Mouse (Mus musculus) Patski (cell line): ENCODE measurements at regions not wholly inside any gene's neighbourhood (a gene's known extent, or its start where the extent isn't known, plus 50 kb on each side); places are given as distances from the start of the nearest gene placed in this dataset.

Experiments
- ATAC-seq: fragments of 100-300 bp; one replicate; pipeline ENCODE4 v1.8.0; 2021
- CTCF ChIA-PET: fragments of 350-600 bp; sonication (Branson Sonifier 250); formaldehyde crosslinking; loops from one replicate; lab custom pipeline; 2022; ENCODE audit warnings: inconsistent platforms; lab: Charles Lee
- POLR2A ChIA-PET: fragments of 350-600 bp; sonication (Branson Sonifier 250); formaldehyde crosslinking; loops from one replicate; lab custom pipeline; 2022; ENCODE audit warnings: antibody characterized with exemption, inconsistent platforms; lab: Charles Lee
- DNase-seq: peaks from one replicate; pipeline ENCODE4 v3.0.0-alpha.2; 2011; ENCODE audit warnings: low read depth, low spot score
- H3K27me3 ChIP-seq: fragments of 371-371 bp; one replicate; pipeline ENCODE4 v1.5.1; 2021
- CTCF ChIP-seq: fragments of 100-300 bp; IDR thresholded peaks from one replicate; pipeline ENCODE4 v1.5.1; 2021
- in situ Hi-C: fragments of 300-500 bp; cut with MboI; formaldehyde crosslinking; loops from 3 replicates; pipeline ENCODE4 v1.11.1; 2018; ENCODE audit warnings: low pct_unique_long_range_greater_than_20kb, mixed read lengths

DNA sequence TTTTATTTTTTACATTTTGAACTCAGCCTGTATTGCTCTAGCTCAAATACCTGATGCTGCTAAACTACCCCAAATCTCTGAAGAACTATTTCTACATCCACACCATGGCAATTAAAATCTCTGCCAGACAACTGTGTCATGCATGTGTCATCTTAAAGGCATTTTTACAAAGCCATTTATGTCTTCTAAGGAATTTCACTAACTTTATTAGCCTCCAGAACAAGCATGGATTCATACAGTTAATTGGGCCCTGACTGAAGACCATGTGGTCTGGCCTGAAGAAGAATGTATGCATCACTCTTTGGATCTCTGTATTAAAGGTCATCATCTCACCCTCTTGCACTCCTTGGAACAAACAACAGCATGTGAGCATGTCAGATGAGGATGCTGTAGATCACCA is 593.5 kb downstream of the Efna5 start:
- in situ Hi-C loops: no loop called here
- no peaks in the 10 kb centered on the region for H3K27me3 ChIP-seq
- TF ChIP-seq CTCF: no peak
- ATAC-seq (peak; percentile 92), DNase-seq (peak; percentile 46)
- CTCF ChIA-PET: interaction anchor here (1.5 kb wide), 1 partner anchor 135 kb away, joined by 3 read pairs; no protein-coding TSS in a partner anchor
- POLR2A ChIA-PET: no interaction called here

DNA sequence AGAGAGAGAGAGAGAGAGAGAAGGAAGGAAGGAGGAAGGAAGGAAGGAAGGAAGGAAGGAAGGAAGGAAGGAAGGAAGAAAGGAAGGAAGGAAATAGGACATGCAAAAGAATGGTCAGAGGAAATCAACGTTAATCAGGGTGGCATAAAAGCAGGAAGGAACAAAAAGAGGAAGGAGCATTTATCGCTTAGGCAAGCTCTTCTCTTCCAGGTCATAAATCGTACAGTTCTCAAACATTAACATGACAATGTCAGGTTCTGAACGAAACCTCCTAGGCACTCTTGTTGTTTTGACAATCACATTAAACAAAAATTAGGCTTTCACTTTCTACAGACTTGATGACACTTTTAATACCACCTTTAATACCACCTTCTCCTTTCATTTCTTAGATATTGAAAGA is 594.0 kb downstream of the Efna5 start:
- no peak for ATAC-seq
- no peak for TF ChIP-seq CTCF
- CTCF ChIA-PET: interaction anchor here (1.5 kb wide), 1 partner anchor 136 kb away, joined by 3 read pairs; no protein-coding TSS in a partner anchor
- H3K27me3 ChIP-seq: no peaks in the 10 kb centered on the region
- in situ Hi-C loops: no loop called here
- DNase-seq: no peak
- POLR2A ChIA-PET: interaction anchor here (0.7 kb wide), 1 partner anchor 15 kb away, joined by 4 read pairs; no protein-coding TSS in a partner anchor

DNA sequence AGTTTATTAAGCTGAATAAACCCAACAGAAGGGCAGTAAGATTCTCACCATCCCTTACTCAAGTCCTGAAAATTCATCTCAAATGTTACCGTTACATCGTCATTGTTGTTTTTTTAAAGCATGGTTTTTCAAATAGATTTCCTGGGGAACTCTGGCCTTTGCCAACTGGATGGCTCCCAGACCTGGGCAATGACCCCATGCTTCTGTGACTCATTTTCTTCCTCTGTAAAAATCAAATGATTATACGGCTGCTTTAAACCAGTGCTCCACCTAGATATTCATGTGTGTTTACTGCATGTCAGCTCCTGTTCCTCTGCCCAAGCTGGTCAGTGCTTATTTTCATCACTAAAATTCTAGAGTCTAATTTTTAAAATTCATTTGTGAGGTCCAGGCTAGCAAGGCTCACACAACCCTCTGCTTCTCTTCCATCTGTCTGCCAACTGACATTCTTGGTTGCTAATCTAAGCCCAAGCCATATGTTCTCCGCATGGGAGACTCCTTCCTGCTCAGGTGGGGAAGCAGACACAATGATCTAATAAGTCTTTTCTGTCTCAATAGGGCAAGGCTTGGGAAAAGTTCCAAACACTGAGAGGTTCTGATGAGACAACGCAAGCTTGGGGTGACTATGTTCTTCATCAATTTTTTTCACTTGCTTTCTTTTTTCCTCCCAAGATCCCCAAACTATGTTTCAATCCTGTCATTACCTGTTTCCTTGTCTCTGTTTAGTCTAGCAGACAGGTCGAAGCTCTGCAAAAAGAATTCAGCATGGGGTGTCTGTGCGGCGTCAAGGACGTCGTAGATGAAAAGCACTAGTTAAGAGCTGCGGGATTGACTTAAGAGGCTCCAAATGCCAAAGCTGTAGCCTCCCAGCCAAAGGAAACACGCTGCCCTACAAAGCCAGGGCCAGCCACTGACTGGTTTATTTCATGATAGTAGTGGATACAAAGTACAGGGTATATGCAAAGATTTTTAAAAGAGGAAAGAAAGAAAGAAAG is 594.7 kb downstream of the Efna5 start:
- TF ChIP-seq CTCF: no peak
- ChIA-PET POLR2A (interaction anchor here (0.7 kb wide), 1 partner anchor 15 kb away, joined by 4 read pairs; no protein-coding TSS in a partner anchor), CTCF (no interaction called here)
- DNase-seq: no peak
- in situ Hi-C loops: no loop called here
- H3K27me3 ChIP-seq: no peaks in the 10 kb centered on the region
- no peak for ATAC-seq

DNA sequence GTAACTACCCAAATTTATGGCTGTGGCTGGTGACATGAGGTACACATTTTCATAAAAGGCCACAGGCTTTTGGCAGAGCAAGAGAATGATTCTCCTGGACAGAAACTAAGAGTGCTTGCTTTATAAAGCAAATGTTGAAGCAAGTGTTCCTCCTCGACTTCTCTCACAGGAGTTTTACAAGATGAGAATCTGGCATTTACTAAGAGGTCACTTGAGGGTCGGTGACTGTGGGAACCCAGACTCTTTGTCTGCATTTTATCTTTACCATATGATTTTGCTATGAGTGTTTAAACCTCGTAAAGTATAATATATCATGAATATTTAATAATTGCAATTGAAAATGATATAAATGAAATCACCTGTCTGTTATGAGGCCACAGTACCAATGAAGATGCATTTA is 600.9 kb downstream of the Efna5 start:
- in situ Hi-C loops: no loop called here
- ATAC-seq: no peak
- ChIA-PET CTCF (no interaction called here), POLR2A (no interaction called here)
- no peak for DNase-seq
- peaks cover 5% of the 10 kb centered on the region for H3K27me3 ChIP-seq
- TF ChIP-seq CTCF: no peak

DNA sequence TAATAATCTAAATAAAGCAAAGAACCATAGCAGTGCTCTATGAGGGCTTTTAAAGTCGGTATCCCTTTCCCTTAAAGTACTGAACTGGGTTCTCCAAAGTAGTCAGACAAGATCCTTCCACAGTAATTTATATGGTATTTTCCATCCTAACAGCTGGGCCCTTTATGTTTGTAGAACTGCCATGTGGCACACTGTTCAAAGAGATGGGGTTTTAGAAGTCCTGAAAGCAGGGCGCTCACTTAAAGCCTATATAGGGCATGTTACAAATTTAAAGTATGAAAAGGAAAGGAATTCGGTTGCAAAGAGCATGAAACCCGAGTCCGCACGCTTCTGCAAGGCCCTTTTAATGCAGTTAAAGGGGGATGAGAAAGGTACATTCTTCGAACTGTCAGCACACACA is 609.7 kb downstream of the Efna5 start:
- ATAC-seq (no peak), DNase-seq (no peak)
- no peak for TF ChIP-seq CTCF
- H3K27me3 ChIP-seq: peaks cover 22% of the 10 kb centered on the region
- in situ Hi-C loops: no loop called here
- CTCF ChIA-PET: no interaction called here
- POLR2A ChIA-PET: interaction anchor here (1.3 kb wide), 1 partner anchor 15 kb away, joined by 4 read pairs; no protein-coding TSS in a partner anchor

DNA sequence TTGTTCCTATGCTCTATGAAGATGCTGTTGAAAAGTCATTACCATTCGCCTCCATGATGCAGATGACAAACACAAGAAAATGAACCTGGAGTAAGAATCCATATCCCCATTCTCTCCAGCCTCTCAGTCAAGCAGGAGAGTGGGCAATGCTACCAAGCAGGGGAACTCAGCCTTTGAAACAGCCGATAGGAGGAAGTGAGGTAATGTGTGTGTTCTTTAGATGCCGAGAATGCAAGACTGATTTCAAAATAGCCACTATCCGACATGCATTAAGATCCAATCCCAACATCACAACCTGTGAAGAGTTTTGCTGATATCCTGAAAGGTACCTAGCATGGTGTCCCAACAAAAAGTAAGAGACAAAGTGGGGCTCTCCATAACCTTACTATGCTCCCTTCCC is 611.8 kb downstream of the Efna5 start:
- H3K27me3 ChIP-seq: peaks cover 23% of the 10 kb centered on the region
- TF ChIP-seq CTCF: no peak
- POLR2A ChIA-PET: no interaction called here
- DNase-seq (no peak), ATAC-seq (no peak)
- in situ Hi-C loops: no loop called here
- CTCF ChIA-PET: no interaction called here

DNA sequence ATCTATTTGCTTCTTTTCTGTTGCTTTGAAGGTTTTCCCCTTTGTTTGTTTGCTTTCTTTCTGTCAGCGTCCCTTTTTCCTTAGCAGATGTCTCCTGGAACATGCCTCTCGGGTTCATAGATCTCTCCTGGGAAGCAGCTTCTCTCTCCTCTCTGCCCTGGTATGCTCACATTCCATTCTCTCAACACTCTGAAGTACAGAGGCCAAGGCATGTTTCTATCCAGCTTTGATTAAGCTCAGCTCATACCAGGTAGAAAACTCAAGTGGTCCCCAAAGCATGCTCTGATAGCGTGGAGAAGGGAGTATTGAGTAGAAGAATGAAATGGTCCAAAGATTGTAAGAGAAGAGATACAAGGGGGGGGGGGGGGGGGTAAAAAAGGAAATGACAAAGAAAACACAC is 627.7 kb downstream of the Efna5 start:
- in situ Hi-C loops: no loop called here
- DNase-seq (no peak), ATAC-seq (no peak)
- ChIA-PET POLR2A (no interaction called here), CTCF (no interaction called here)
- TF ChIP-seq CTCF: no peak
- H3K27me3 ChIP-seq: peaks cover 26% of the 10 kb centered on the region

DNA sequence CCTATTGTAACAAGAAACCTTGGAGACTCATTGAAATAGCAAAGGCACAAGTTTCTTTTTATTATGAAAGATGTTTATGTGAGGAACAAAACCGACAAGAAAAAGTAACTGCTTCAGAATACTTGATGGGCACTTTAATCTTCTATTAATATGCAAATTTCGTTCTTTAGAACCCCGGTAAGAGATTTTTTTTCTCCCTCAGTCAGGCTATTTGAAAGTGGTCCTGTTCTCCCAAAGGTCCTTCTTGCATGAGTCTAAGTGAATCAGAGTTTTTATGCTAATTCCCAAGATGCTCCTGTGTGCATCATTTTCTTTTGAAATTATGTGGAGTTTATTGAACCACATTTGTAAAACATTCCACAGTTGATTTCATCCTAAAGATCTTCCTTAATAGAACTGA is 633.1 kb downstream of the Efna5 start:
- ATAC-seq (no peak), DNase-seq (no peak)
- no peak for TF ChIP-seq CTCF
- CTCF ChIA-PET: no interaction called here
- POLR2A ChIA-PET: no interaction called here
- in situ Hi-C loops: no loop called here
- peaks cover 52% of the 10 kb centered on the region for H3K27me3 ChIP-seq

DNA sequence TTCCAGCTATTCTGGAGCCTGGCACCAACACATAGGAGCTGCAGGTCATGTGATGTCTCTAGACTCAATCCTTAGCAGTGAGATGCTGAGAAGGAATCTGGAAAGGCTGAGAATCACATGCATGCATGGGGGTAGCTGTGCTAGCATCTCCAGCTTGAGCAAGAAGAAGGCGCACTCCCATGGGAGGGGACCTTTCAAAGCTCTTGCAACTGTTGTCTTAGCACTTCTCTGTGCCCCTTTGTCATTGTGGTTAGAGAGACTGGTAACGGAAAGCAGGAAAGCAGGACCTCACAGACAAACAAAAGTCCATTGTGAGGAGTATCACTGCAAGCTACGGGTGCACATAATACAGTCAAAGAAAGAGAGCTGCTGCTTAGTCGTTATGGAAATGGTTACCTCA is 634.5 kb downstream of the Efna5 start:
- ATAC-seq (no peak), DNase-seq (no peak)
- H3K27me3 ChIP-seq: peaks cover 55% of the 10 kb centered on the region
- no peak for TF ChIP-seq CTCF
- in situ Hi-C loops: no loop called here
- POLR2A ChIA-PET: interaction anchor here (0.6 kb wide), 1 partner anchor 15 kb away, joined by 3 read pairs; no protein-coding TSS in a partner anchor
- CTCF ChIA-PET: no interaction called here

DNA sequence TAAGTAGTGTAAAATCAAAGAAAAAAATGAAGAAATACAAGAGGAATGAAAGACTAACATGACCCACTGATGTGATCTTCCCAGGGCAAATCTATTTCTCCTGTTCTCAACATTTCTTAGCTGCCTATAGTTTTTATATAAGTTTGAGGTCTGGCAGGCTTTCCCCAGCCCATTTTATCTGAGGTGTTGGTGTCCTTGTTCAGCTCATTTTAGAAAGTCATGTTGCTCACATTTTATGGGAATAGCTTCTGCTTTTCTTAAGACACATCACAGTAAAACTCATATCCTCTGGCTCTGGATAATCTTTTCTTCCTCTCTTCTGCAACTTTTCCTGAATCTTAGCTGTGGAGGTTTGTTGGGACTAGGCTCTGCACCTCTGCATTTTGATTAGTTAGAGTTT is 650.2 kb downstream of the Efna5 start:
- in situ Hi-C loops: no loop called here
- ChIA-PET POLR2A (no interaction called here), CTCF (interaction anchor here (1.6 kb wide), 1 partner anchor 40 kb away, joined by 3 read pairs; no protein-coding TSS in a partner anchor)
- no peak for ATAC-seq
- no peak for DNase-seq
- TF ChIP-seq CTCF: no peak
- H3K27me3 ChIP-seq: peaks cover 29% of the 10 kb centered on the region

DNA sequence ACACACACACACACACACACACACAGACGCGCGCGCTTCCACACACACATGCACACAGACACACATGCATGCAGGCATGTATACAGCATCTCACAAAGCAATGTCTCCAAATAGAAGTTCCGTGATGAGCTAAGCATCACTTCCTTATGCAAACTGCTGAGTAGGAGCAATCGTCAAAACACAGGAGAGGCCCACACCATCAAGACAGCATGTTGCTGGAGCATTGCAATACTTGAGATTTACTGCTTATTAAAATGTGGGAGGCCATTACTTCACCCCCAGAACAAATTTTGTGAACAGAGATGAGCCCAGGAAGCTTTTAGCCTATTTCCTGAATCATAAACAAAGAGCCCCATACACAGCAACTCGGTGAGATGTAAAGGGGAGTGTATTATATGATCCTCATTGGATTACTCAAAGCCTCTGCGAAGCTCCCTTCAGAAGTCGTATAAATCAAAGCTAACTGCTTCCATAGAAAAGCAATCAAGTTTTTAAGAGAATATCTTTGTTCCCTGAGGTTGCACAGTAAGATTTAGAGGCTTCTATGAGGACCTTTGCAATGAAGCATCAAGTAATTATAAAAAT is 670.6 kb downstream of the Efna5 start:
- DNase-seq (no peak), ATAC-seq (no peak)
- CTCF ChIA-PET: interaction anchor here (2.9 kb wide), 1 partner anchor 11 kb away, joined by 9 read pairs; no protein-coding TSS in a partner anchor
- peaks cover 39% of the 10 kb centered on the region for H3K27me3 ChIP-seq
- in situ Hi-C loops: no loop called here
- TF ChIP-seq CTCF: no peak
- POLR2A ChIA-PET: no interaction called here
